Comparison of ENCODE assay signal across 14 mouse cellular contexts in genomic region chr5:64161917-64162316, GRCm38 (mm10). TPM values are rescaled to one million over a fixed set of nuclear protein-coding genes. Genes with fewer than 3 reads are reported as not detected.
DNase-seq lines count a peak whose midpoint lies in the region; ATAC-seq and TF ChIP-seq lines count a peak whose summit lies in the region.
"Had no signal": no experiment of that assay in that cellular context is flagged by ENCODE, and none has a peak within 500 bp of the region (broad histone marks: within the 10 kb centered on the region; RNA-seq: fewer than 3 reads in every experiment).

No protein-coding gene starts in this region.

- no peak for TF ChIP-seq CTCF in heart, adult 2 months (IDR thresholded peaks at IDR 0.05)

- no peak overlapping the region; the same call in 1 of the 2 replicates for H3K9ac ChIP-seq in heart, embryonic 13.5 days
- H3K9ac ChIP-seq in heart, adult 2 months (ENCODE audit: low read depth, low read length), result no peak overlapping the region
- no peak overlapping the region for H3K9ac ChIP-seq in lung, embryonic 15.5 days
- H3K9ac ChIP-seq in liver, embryonic 12.5 days, result peak overlapping the region; percentile 73; the same call in 1 of the 2 replicates
- H3K9ac ChIP-seq in neural tube, embryonic 15.5 days (replicated peaks), result no peak overlapping the region
- H3K9ac ChIP-seq: embryonic facial prominence, embryonic 13.5 days; forebrain, postnatal 0 days; limb, embryonic 13.5 days had no signal

- 51% methylated on average over 3 of the region's 3 CpGs for WGBS in heart, embryonic 13.5 days
- 70% methylated on average over 3 of the region's 3 CpGs for WGBS in heart, adult 2 months
- WGBS in lung, embryonic 15.5 days, result 42% methylated on average over 3 of the region's 3 CpGs
- 42% methylated on average over 3 of the region's 3 CpGs for WGBS in liver, embryonic 12.5 days (ENCODE audit: insufficient replicate concordance)
- 84% methylated on average over 3 of the region's 3 CpGs for WGBS in neural tube, embryonic 15.5 days

- ATAC-seq in heart, embryonic 13.5 days (ENCODE audit: extremely low read depth, insufficient number of reproducible peaks, low FRiP score, low TSS enrichment), result no peak
- ATAC-seq in lung, embryonic 15.5 days (ENCODE audit: borderline replicate concordance, extremely low read depth, low FRiP score, low TSS enrichment), result no peak
- ATAC-seq in liver, embryonic 12.5 days, result 0 out of 2 replicates have a peak, but pooled peaks have one; percentile 26
- no peak for ATAC-seq in neural tube, embryonic 15.5 days (ENCODE audit: low FRiP score)
- ATAC-seq: forebrain, postnatal 0 days had no signal

- no peaks in the 10 kb centered on the region for H3K36me3 ChIP-seq in heart, embryonic 13.5 days
- no peaks in the 10 kb centered on the region for H3K36me3 ChIP-seq in heart, adult 2 months (ENCODE audit: control insufficient read depth, insufficient read depth, low read length)
- no peaks in the 10 kb centered on the region for H3K36me3 ChIP-seq in lung, embryonic 15.5 days
- H3K36me3 ChIP-seq in liver, embryonic 12.5 days, result no peaks in the 10 kb centered on the region
- no peaks in the 10 kb centered on the region for H3K36me3 ChIP-seq in neural tube, embryonic 15.5 days
- H3K36me3 ChIP-seq: embryonic facial prominence, embryonic 13.5 days; limb, embryonic 13.5 days had no signal

- H3K9me3 ChIP-seq in heart, embryonic 13.5 days, result no peaks in the 10 kb centered on the region
- no peaks in the 10 kb centered on the region for H3K9me3 ChIP-seq in lung, embryonic 15.5 days
- H3K9me3 ChIP-seq in liver, embryonic 12.5 days (replicated peaks), result no peaks in the 10 kb centered on the region
- H3K9me3 ChIP-seq in neural tube, embryonic 15.5 days (replicated peaks), result no peaks in the 10 kb centered on the region
- H3K9me3 ChIP-seq: embryonic facial prominence, embryonic 13.5 days; limb, embryonic 13.5 days had no signal

- intact Hi-C loops in heart, adult 2 months (cut with DNase I), result no loop called here

- no peak overlapping the region for H3K27ac ChIP-seq in heart, embryonic 13.5 days (replicated peaks)
- no peak overlapping the region for H3K27ac ChIP-seq in heart, adult 2 months
- no peak overlapping the region for H3K27ac ChIP-seq in lung, embryonic 15.5 days
- no peak overlapping the region for H3K27ac ChIP-seq in liver, embryonic 12.5 days
- H3K27ac ChIP-seq in neural tube, embryonic 15.5 days (replicated peaks), result no peak overlapping the region
- H3K27ac ChIP-seq: embryonic facial prominence, embryonic 13.5 days; limb, embryonic 13.5 days had no signal

- peaks cover 3% of the 10 kb centered on the region for H3K27me3 ChIP-seq in heart, embryonic 13.5 days (replicated peaks)
- peaks cover 3% of the 10 kb centered on the region; the same call in 1 of the 2 replicates for H3K27me3 ChIP-seq in heart, adult 2 months (ENCODE audit: control insufficient read depth, insufficient read depth, low read length)
- peaks cover 7% of the 10 kb centered on the region for H3K27me3 ChIP-seq in lung, embryonic 15.5 days
- H3K27me3 ChIP-seq in liver, embryonic 12.5 days (replicated peaks), result peaks cover 35% of the 10 kb centered on the region
- peaks cover 26% of the 10 kb centered on the region for H3K27me3 ChIP-seq in neural tube, embryonic 15.5 days (replicated peaks)

- H3K4me2 ChIP-seq in heart, embryonic 13.5 days, result peak overlapping the region; percentile 98; the same call in 1 of the 2 replicates
- peak overlapping the region; percentile 99 for H3K4me2 ChIP-seq in lung, embryonic 15.5 days
- H3K4me2 ChIP-seq in liver, embryonic 12.5 days, result peak overlapping the region; percentile 94
- H3K4me2 ChIP-seq in neural tube, embryonic 15.5 days, result peak overlapping the region; percentile 98

- DNase-seq in heart, adult 2 months, result no peak
- no peak for DNase-seq in lung, postnatal 14 days
- no peak for DNase-seq in frontal cortex, postnatal 36 days (ENCODE audit: low spot score in 2 of 2)
- DNase-seq: forebrain, postnatal 0 days; gastrocnemius, postnatal 36 days; heart, postnatal 4 days; kidney, adult 8-10 months; thymus, adult 2 months had no signal

- H3K4me3 ChIP-seq in heart, embryonic 13.5 days, result no peak overlapping the region
- H3K4me3 ChIP-seq in heart, adult 2 months, result no peak overlapping the region
- H3K4me3 ChIP-seq in lung, embryonic 15.5 days, result no peak overlapping the region
- 0 out of 2 replicates have a peak overlapping the region, but pooled peaks have one; percentile 3 for H3K4me3 ChIP-seq in liver, embryonic 12.5 days
- H3K4me3 ChIP-seq in neural tube, embryonic 15.5 days (replicated peaks), result no peak overlapping the region

- TF ChIP-seq EP300 in heart, adult 2 months (IDR thresholded peaks at IDR 0.05; ENCODE audit: insufficient read depth, low read depth, low read length), result no peak

- no peak for TF ChIP-seq POLR2A in heart, adult 2 months (IDR thresholded peaks at IDR 0.05; ENCODE audit: insufficient read depth, low read depth, low read length)

- H3K79me2 ChIP-seq in heart, adult 2 months (replicated peaks; ENCODE audit: control insufficient read depth, insufficient read depth, low read length), result no peaks in the 10 kb centered on the region

- H3K4me1 ChIP-seq in heart, embryonic 13.5 days, result peaks cover 32% of the 10 kb centered on the region
- H3K4me1 ChIP-seq in heart, adult 2 months (ENCODE audit: control insufficient read depth, insufficient read depth, low read length), result peaks cover 2% of the 10 kb centered on the region; the same call in 1 of the 2 replicates
- peaks cover 29% of the 10 kb centered on the region for H3K4me1 ChIP-seq in lung, embryonic 15.5 days
- peaks cover 66% of the 10 kb centered on the region for H3K4me1 ChIP-seq in liver, embryonic 12.5 days
- H3K4me1 ChIP-seq in neural tube, embryonic 15.5 days, result peaks cover 29% of the 10 kb centered on the region

RNA-seq across cellular contexts. Expression of gene Tbc1d1, which starts 5.8 kb away (rescaled TPM):
- 24.5 and 25.4 TPM in 2 replicates for polyA plus RNA-seq in heart, embryonic 13.5 days (2015; fragmentation: Nextera tagmentation; extraction: Ambion mirVana)
- total RNA-seq in heart, adult 2 months (2021), result 10 to 100 TPM; 13.2 to 13.6 TPM
- 22.1 and 28.6 TPM in 2 replicates for polyA plus RNA-seq in heart, adult 2 months (2012; rRNA removed)
- 39.8 and 40.4 TPM in 2 replicates for polyA plus RNA-seq in lung, embryonic 15.5 days (2015; fragmentation: Nextera tagmentation; extraction: Ambion mirVana)
- 13.2 and 13.8 TPM in 2 replicates for polyA plus RNA-seq in liver, embryonic 12.5 days (2016; fragmentation: Nextera tagmentation; extraction: Ambion mirVana)
- 13.5 and 17.0 TPM in 2 replicates for polyA plus RNA-seq in neural tube, embryonic 15.5 days (2015; fragmentation: Nextera tagmentation; extraction: Ambion mirVana)
